Mouse (Mus musculus): ENCODE measurements around the gene Maco1.

Maco1 gene

DNA sequence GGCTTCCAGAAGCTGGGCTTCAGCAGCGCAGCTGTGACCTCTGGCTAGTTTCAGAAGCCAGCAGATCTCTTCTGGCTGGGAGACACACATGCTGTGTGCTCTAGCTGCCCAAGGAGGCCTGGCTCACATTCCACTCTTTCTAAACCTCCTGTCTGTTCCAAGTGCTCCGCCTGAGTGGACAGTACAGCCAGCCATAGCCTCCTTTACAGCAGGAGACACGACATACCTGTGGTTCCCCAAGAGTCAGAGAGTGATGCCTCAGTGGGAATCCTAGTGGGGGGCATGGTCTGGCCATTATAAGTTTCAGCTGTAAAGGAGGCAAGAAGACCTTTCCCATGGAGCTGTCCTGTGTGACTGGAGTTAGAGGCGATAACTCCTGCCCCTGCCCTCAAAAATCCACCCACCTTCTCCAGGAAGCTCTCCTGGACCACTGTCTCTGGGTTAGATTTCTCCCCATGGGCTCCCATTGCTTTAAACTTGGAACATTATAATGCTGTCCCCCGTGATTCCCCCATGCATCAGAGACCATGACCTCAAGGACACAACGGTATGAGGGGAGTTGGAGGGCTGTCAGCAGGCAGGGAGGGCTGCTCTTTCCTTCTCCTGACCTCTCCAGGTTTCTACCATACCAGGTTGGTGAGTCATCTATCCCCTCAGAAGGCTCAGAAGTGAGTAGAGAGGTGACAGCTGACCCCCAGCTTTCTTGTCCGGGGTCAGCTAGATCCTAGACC lies 83.9 kb downstream of the Maco1 start:
- peak; percentile 67 to 74 for DNase-seq

DNA sequence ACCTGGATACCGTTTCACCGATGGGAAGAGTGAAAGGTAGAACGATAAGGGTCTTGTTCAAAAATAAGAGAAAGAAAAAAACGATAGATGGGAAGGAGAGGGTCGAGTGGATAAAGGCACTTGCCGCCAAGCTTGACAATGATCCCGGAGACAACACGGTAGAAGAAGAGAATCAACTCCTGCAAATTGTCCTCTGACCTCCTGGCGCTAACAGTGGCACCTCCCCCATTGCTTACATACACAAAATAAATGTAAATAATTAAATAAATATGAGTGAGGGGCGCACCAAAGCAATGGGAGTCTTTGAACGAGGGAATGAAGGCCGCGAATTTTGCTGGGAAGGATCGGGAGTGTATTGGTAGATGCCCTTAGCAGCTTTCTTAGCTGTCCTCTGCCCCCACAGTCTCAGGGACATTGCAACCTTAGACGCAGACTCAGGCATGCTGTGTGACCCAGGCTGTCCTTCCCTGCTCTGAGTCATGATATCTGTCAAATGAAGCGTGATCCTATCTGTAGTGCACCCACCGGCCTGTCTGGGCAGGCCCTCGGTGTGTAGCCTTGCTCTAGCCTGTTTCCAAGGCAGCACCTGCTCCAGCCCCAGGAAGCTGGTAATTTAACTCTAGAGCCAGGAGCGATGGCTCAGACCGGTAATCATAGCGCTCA lies 84.8 kb downstream of the Maco1 start:
- peak; percentile 73 to 82 for DNase-seq

DNA sequence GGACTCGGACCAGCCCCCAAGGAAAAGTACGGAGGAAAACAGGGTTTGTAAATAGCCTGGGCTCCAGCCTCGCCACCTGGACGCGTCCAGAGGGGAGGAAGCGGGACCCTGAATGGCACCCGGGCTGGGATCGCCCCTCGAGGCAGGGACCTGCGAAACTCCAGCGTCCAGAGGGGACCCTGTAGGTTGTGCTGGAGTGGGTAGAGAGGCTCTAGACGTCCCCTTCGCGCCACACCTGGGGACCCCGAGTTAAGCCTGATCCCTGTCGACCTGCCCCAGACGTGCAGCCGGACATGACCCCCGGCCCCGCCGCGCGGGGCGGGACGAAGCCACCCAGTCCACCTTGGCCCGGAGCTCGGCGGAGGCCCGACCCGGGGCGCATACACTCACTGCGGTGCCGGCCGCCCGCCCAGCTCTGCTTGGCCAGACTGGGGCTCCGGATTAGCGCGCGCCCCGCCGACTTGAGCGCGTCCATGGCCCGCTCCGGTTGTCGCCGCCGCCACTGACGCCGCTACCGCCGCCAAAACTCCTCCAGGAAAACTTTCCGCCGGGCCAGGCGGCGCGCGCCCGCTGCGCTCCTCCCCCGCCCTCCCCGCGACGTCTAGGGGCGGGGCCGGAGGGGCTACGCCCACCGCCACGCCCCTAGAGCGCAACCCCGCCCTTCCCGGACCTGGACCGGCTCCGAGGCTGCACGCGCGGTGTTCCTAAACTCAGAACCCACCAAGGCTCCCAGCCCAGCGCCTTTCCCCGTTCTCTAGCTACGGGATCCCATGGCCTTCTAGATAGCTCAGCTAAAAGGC lies 85.5 kb downstream of the Maco1 start, which contains the start of gene Ldlrap1:
Ldlrap1 (minus strand) TSS at position 599 of the 800 bp plus-strand sequence.
- peak; percentile 86 to 91 for DNase-seq

DNA sequence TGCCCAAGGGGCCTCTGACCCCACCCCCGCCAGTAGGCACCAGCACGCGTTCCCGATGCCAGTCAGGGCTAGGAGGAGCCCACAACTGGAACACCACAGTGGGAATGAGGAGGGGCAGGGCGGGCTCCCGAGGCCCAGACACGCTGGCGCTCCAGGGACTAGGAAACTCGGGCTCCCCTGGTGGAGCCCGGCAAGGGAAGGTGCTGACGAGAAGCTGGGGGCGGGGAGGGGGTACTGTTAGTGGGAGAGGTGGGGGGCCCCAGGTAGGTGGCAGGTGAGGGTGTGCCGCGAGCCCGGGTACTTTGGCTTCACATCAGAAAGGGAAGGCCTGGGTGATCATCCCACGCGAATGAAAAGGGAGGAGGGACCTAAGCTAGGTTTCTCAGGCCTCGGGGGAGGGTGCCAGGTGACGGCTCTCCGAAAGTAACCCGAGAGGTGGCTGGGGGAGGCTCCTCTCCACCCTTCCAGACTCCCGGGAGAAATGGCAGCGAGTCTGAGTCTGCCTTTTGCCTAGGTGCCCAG lies 86.2 kb downstream of the Maco1 start:
- peak; percentile 55 to 71 for DNase-seq

GRCm38 (mm10) chr4:134766277-134766676 lies 86.9 kb downstream of the Maco1 start:
- no peak for DNase-seq

DNA sequence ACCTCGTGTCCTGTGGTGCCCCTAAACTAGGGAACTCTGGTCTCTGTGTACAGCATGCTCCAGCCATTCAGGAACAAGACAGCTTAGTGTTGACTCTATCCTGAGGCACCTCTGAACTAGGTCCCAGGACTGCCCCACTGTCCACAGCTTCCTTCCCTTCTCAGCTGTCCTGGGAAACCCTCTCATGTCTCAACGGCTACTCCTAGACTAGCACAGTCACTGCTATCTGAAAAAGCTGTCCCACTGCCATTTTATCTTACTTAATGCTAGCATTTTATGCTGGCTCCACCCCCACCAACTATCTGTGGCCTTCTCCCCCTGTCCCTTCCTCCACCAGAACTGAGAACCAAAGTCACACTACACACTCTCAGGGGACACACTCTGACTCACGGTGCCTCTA lies 88.8 kb downstream of the Maco1 start:
- DNase-seq = no peak

DNA sequence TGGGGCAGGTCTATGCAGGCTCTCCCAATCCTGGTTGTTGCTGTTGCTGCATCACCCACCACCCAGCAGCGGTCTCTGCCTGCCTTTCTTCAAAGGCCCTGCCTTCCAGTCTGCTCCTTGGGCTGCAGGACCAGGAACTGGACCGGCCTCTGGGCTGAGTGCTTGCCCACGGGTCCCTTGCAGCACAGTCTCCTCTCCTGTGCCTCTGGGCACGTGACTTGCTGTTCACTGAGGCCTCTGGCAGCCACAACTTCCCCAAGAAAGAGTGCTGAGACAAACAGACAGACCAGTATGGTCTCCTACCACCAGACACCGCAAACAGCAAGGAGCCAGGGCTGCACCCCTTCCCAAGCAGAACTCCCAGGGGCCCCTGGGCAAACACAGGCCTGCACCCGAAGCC lies 90.8 kb downstream of the Maco1 start:
- no peak for DNase-seq

GRCm38 (mm10) chr4:134760793-134761201 lies 92.3 kb downstream of the Maco1 start:
- DNase-seq = peak; percentile 57 to 74

DNA sequence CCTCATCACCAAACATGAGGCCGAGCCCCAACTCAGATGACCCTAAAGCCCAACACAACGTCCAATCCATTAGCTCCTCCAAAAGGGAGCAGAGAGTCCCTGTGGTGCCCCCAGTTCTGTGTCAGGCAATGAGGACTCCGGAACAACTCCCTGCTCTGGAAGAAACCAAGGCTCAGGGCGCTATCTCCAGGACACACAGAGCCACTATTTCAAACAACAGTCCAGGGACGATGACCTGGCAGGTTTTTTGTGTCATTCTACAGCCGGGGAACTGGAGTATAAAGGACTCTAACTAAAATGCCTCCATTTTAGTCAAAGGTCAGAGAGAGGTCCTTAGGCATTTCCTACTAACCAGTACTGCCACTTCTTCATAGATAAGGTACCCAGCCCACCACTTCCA lies 92.9 kb downstream of the Maco1 start:
- DNase-seq = no peak

DNA sequence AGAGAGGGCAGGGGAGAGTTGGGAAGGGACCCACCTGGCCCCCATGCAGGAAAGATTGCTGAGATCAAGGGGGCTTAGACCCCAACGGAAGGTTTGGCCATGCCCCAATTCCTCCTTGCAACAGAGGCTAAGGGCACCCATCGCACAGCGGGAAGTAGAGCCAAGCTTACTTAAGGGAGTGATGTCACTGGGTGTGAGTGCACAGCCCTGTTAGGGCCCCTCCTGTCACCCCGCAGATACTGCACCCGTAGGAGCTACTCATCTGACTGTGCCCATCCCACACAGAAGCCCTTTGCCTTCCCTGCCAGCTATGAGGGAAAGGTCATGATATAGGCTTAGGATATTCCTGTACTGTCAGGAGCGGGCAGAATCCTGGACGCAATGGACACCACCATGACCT lies 93.6 kb downstream of the Maco1 start:
- no peak for DNase-seq

DNA sequence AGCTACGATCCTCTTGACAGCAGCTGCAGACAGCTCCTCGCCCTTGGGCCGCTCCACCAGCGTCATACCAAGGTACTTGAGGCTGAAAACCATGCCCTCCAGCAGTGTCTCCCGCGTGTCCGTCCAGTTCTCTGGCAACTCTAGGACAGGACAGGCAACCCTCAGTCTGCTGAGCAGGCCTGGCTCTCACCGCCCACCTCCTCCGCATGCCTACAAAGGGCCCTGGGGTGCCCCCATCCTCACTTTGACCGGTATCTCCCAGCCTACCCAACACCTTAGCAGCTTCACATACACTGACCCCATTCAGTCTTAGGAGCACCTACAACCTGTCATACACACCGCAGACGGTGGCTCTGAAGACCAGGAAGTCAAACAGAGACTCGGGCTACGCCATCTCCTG lies 94.2 kb downstream of the Maco1 start:
- DNase-seq = no peak

GRCm38 (mm10) chr4:134758367-134758766 lies 94.8 kb downstream of the Maco1 start:
- no peak for DNase-seq

DNA sequence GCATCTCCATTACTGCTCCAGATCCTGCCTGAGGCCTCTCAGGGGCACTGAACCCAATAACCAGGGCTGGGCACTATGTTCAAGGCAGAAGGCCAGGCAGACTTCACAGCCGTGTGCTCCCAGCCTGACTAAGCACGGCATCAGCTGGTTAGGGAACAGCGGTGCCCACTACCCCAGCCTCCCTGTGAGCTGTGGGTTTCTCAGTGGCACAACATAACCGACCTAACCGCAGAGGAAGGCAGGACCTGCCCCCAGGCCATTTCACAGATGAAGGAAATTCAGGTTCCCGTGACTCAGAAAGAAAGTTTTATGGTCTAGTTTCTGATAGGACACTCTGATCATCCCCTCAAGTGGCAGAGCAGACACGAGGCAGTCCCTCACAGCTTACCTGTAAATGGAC lies 96.2 kb downstream of the Maco1 start:
- DNase-seq = no peak

DNA sequence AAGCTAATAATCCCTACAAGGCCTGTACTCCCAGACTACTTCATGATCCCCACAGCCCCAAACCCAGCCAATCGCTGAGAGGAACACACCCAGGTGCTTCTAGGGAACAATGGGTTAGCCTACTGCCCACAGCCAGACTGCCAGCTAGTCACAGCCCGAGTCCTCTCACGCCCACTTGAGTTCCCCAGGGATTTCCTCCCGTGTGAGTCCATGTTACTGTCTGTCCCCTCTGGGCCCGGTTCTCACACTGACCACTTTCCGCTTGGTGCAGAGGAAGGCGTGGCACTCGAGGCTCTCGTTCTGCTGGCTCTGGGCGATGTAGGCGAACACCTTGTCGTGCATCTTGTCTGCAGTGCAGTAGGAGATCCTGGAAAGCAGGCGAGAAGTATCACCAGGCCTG lies 98.2 kb downstream of the Maco1 start:
- no peak for DNase-seq

DNA sequence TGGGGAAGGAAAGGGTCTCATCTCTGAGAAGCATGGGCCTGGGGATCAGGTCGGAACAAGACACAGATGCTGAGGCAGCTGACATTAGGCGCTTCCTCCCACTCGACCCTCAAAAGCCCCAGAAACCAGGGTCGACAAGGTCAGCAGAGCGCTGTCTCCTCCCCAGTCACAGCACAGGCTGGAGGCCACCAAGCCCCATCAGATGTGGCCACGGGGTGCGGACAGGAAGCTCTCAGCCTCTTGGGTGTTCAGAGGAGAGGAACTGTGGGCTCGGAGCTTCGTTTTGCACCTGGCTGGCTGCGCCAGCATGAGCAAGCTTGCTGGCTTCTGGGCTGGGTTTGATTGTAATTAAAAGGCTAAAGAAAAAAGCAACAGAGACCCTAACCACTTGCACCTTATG lies 98.8 kb downstream of the Maco1 start:
- DNase-seq = no peak

GRCm38 (mm10) chr4:134753516-134754261 lies 99.5 kb downstream of the Maco1 start:
- DNase-seq = no peak

GRCm38 (mm10) chr4:134752911-134753426 lies 100.2 kb downstream of the Maco1 start:
- no peak for DNase-seq
